Mouse (Mus musculus): ENCODE data around the gene Bin2.

- no peak for TF ChIP-seq CTCF (IDR thresholded peaks at IDR 0.05; ENCODE audit: control insufficient read depth, insufficient read depth, insufficient read length)
- no peak for TF ChIP-seq USF1 (IDR thresholded peaks at IDR 0.05; ENCODE audit: low read depth)
- no peak for TF ChIP-seq MYOD1 (IDR thresholded peaks at IDR 0.05; ENCODE audit: control insufficient read depth, insufficient read length, low read depth)
- TF ChIP-seq MAX (IDR thresholded peaks at IDR 0.05) = no peak
- TF ChIP-seq CEBPB (IDR thresholded peaks at IDR 0.05; ENCODE audit: low read depth) = no peak
- TF ChIP-seq MYOG (IDR thresholded peaks at IDR 0.05; ENCODE audit: control insufficient read depth, extremely low read depth, insufficient read length) = no peak
- TF ChIP-seq FOSL1 (IDR thresholded peaks at IDR 0.05; ENCODE audit: insufficient read depth, low read length, poor library complexity, severe bottlenecking) = no peak
Observed at GRCm38 (mm10) chr15:100677675-100678074, 8.3 kb upstream of the Bin2 start.

Measured in C2C12 (cell line).